Comparison of ENCODE assay signal across 15 mouse cellular contexts in genomic region chr10:71183339-71184031, GRCm38 (mm10). TPM values are rescaled to one million over a fixed set of nuclear protein-coding genes. Genes with fewer than 3 reads are reported as not detected.
DNase-seq lines count a peak whose midpoint lies in the region; ATAC-seq and TF ChIP-seq lines count a peak whose summit lies in the region.
"Had no signal": no experiment of that assay in that cellular context is flagged by ENCODE, and none has a peak within 500 bp of the region (broad histone marks: within the 10 kb centered on the region; RNA-seq: fewer than 3 reads in every experiment).

No protein-coding gene starts in this region.

- H3K27ac ChIP-seq in heart, embryonic 10.5 days, result no peak overlapping the region
- H3K27ac ChIP-seq in lung, embryonic 15.5 days, result no peak overlapping the region
- peak overlapping the region; percentile 47; the same call in 1 of the 2 replicates for H3K27ac ChIP-seq in limb, embryonic 15.5 days
- H3K27ac ChIP-seq: embryonic facial prominence, embryonic 13.5 days; limb, embryonic 13.5 days; midbrain, embryonic 12.5 days had no signal

- peak; percentile 44; the same call in 1 of the 2 replicates for ATAC-seq in lung, embryonic 15.5 days (ENCODE audit: borderline replicate concordance, extremely low read depth, low FRiP score, low TSS enrichment)
- ATAC-seq in limb, embryonic 15.5 days (ENCODE audit: insufficient number of reproducible peaks, low FRiP score, low TSS enrichment, low read depth), result no peak

- H3K4me3 ChIP-seq in heart, embryonic 10.5 days, result no peak overlapping the region
- no peak overlapping the region for H3K4me3 ChIP-seq in lung, embryonic 15.5 days
- H3K4me3 ChIP-seq in lung, adult 2 months (replicated peaks; ENCODE audit: extremely low read depth, low read depth, low read length), result no peak overlapping the region
- H3K4me3 ChIP-seq in limb, embryonic 15.5 days, result no peak overlapping the region
- H3K4me3 ChIP-seq: embryonic facial prominence, embryonic 13.5 days; limb, embryonic 13.5 days; midbrain, embryonic 12.5 days; myocyte had no signal

- DNase-seq in heart, postnatal 4 days, result peak; percentile 13
- no peak for DNase-seq in heart, embryonic 10.5 days (ENCODE audit: low spot score)
- DNase-seq in lung, adult 2 months, result no peak
- peak; percentile 42 for DNase-seq in yolk sac, embryonic 10.5 days (ENCODE audit: low spot score)
- DNase-seq in MN1 (ENCODE audit: low spot score), result no peak
- DNase-seq: cerebellum, adult 9-10 months; kidney, postnatal 14 days; right cerebral cortex, postnatal 4 days had no signal

- no peaks in the 10 kb centered on the region for H3K36me3 ChIP-seq in heart, embryonic 10.5 days
- no peaks in the 10 kb centered on the region for H3K36me3 ChIP-seq in lung, embryonic 15.5 days
- no peaks in the 10 kb centered on the region for H3K36me3 ChIP-seq in limb, embryonic 15.5 days
- H3K36me3 ChIP-seq: embryonic facial prominence, embryonic 13.5 days; limb, embryonic 13.5 days; midbrain, embryonic 12.5 days had no signal

- TF ChIP-seq POLR2A in lung, adult 2 months (IDR thresholded peaks at IDR 0.05; ENCODE audit: borderline replicate concordance, extremely low read depth, low read depth, low read length), result no peak

- 33% methylated on average over 7 of the region's 7 CpGs for WGBS in heart, embryonic 10.5 days
- 8% methylated on average over 7 of the region's 7 CpGs for WGBS in lung, embryonic 15.5 days
- 25% methylated on average over 7 of the region's 7 CpGs for WGBS in lung, adult 2 months
- WGBS in limb, embryonic 15.5 days, result 39% methylated on average over 7 of the region's 7 CpGs

- no peak overlapping the region for H3K4me2 ChIP-seq in lung, embryonic 15.5 days
- no peak overlapping the region for H3K4me2 ChIP-seq in limb, embryonic 15.5 days
- H3K4me2 ChIP-seq: embryonic facial prominence, embryonic 13.5 days; limb, embryonic 13.5 days; midbrain, embryonic 12.5 days had no signal

- peaks cover 7% of the 10 kb centered on the region; the same call in 1 of the 2 replicates for H3K4me1 ChIP-seq in heart, embryonic 10.5 days
- H3K4me1 ChIP-seq in lung, embryonic 15.5 days, result peaks cover 5% of the 10 kb centered on the region
- no peaks in the 10 kb centered on the region for H3K4me1 ChIP-seq in lung, adult 2 months (ENCODE audit: control insufficient read depth, insufficient read depth, low read length)
- peaks cover 8% of the 10 kb centered on the region; the same call in 1 of the 2 replicates for H3K4me1 ChIP-seq in limb, embryonic 15.5 days
- H3K4me1 ChIP-seq: midbrain, embryonic 12.5 days had no signal

- TF ChIP-seq CTCF in lung, adult 2 months (IDR thresholded peaks at IDR 0.05; ENCODE audit: insufficient read depth, low read length), result no peak

- H3K9ac ChIP-seq in lung, embryonic 15.5 days, result no peak overlapping the region
- no peak overlapping the region for H3K9ac ChIP-seq in limb, embryonic 15.5 days
- H3K9ac ChIP-seq: embryonic facial prominence, embryonic 13.5 days; limb, embryonic 13.5 days; midbrain, embryonic 12.5 days had no signal

- H3K9me3 ChIP-seq in heart, embryonic 10.5 days, result no peaks in the 10 kb centered on the region
- no peaks in the 10 kb centered on the region for H3K9me3 ChIP-seq in lung, embryonic 15.5 days
- no peaks in the 10 kb centered on the region for H3K9me3 ChIP-seq in limb, embryonic 15.5 days
- H3K9me3 ChIP-seq: embryonic facial prominence, embryonic 13.5 days; midbrain, embryonic 12.5 days had no signal

- H3K27me3 ChIP-seq in heart, embryonic 10.5 days (ENCODE audit: insufficient read depth, poor library complexity, severe bottlenecking), result no peaks in the 10 kb centered on the region
- H3K27me3 ChIP-seq in lung, embryonic 15.5 days, result no peaks in the 10 kb centered on the region
- no peaks in the 10 kb centered on the region for H3K27me3 ChIP-seq in limb, embryonic 15.5 days
- H3K27me3 ChIP-seq: embryonic facial prominence, embryonic 13.5 days; limb, embryonic 13.5 days; midbrain, embryonic 12.5 days had no signal

RNA-seq across cellular contexts. Expression of gene Bicc1, which starts 24.0 kb away (rescaled TPM):
- 10 to 100 TPM; 37.6 to 38.4 TPM for total RNA-seq in heart, postnatal 4 days (2021)
- polyA plus RNA-seq in heart, embryonic 10.5 days (2016; fragmentation: Nextera tagmentation; extraction: Ambion mirVana), result 7.8 and 10.4 TPM in 2 replicates
- 20.7 and 20.9 TPM in 2 replicates for polyA plus RNA-seq in lung, embryonic 15.5 days (2015; fragmentation: Nextera tagmentation; extraction: Ambion mirVana)
- 22.8 and 23.5 TPM in 2 replicates for polyA plus RNA-seq in lung, adult 2 months (2012; rRNA removed)
- 42.5 and 43.2 TPM in 2 replicates for polyA plus RNA-seq in limb, embryonic 15.5 days (2015; fragmentation: Nextera tagmentation; extraction: Ambion mirVana)
- total RNA-seq: neutrophil, adult 5-6 weeks had no signal

RNA-seq across cellular contexts. Expression of gene Tfam, which starts 54.6 kb away (rescaled TPM):
- total RNA-seq in heart, postnatal 4 days (2021), result 10 to 100 TPM; 59.3 to 59.6 TPM
- 57.8 and 78.1 TPM in 2 replicates for polyA plus RNA-seq in heart, embryonic 10.5 days (2016; fragmentation: Nextera tagmentation; extraction: Ambion mirVana)
- 67.9 and 68.6 TPM in 2 replicates for polyA plus RNA-seq in lung, embryonic 15.5 days (2015; fragmentation: Nextera tagmentation; extraction: Ambion mirVana)
- polyA plus RNA-seq in lung, adult 2 months (2012; rRNA removed), result 4.5 and 5.1 TPM in 2 replicates
- polyA plus RNA-seq in limb, embryonic 15.5 days (2015; fragmentation: Nextera tagmentation; extraction: Ambion mirVana), result 59.4 and 59.8 TPM in 2 replicates

Comparison
In these comparisons a context has a peak if more than half of its experiments do, and no peak if none do; other contexts are left out.
1. DNase-seq: peak in heart, postnatal 4 days (single experiment) and yolk sac, embryonic 10.5 days (single experiment); none in heart, embryonic 10.5 days (single experiment), lung, adult 2 months (single experiment) and MN1 (single experiment).